Mouse (Mus musculus): ENCODE results near the gene Scgb1c1. TPM values are rescaled to one million over a fixed set of nuclear protein-coding genes. Genes with fewer than 3 reads are reported as not detected.

Scgb1c1 gene
- not detected for total RNA-seq (2023)

GRCm38 (mm10) chr7:140844905-140845665 is at the start of gene Scgb1c1:
TSS of gene Scgb1c1 (plus strand) at chr7:140845547.

GRCm38 (mm10) chr7:140821653-140822329 is 23.6 kb upstream of the Scgb1c1 start, which contains the start of gene Zfp941:
TSS of gene Zfp941 (minus strand) at chr7:140822178.

GRCm38 (mm10) chr7:140834968-140835757 is 10.2 kb upstream of the Scgb1c1 start, which contains the start of gene Urah:
TSS of gene Urah (plus strand) at chr7:140835018.

GRCm38 (mm10) chr7:140847755-140848580 is 2.6 kb downstream of the Scgb1c1 start, which contains the start of gene Odf3:
TSS of gene Odf3 (plus strand) at chr7:140847805.

GRCm38 (mm10) chr7:140855860-140856784 is 10.8 kb downstream of the Scgb1c1 start, which contains the start of gene Gm45785:
TSS of gene Gm45785 (minus strand) at chr7:140856331.

GRCm38 (mm10) chr7:140856785-140857549 is 11.6 kb downstream of the Scgb1c1 start, which contains the start of gene Ric8a:
TSS of gene Ric8a (plus strand) at chr7:140856957.

GRCm38 (mm10) chr7:140857550-140858505 is 12.5 kb downstream of the Scgb1c1 start, which contains the start of gene Bet1l:
TSS of gene Bet1l (minus strand) at chr7:140857577.

GRCm38 (mm10) chr7:140881696-140882468 is 36.5 kb downstream of the Scgb1c1 start, which contains the start of the genes Psmd13 and Sirt3:
TSS of gene Psmd13 (plus strand) at chr7:140881968.
TSS of gene Sirt3 (minus strand) at chr7:140882309.

Other genes with a start within 250 kb of the Scgb1c1 start
- not detected for gene Olfr46, start 244.3 kb upstream of the Scgb1c1 start, total RNA-seq (2023)
- gene Olfr61, start 216.6 kb upstream of the Scgb1c1 start, total RNA-seq (2023) = not detected
- gene Olfr53, start 199.1 kb upstream of the Scgb1c1 start, total RNA-seq (2023) = not detected
- gene Olfr539, start 185.6 kb upstream of the Scgb1c1 start, total RNA-seq (2023) = not detected
- not detected for gene Olfr45, start 163.6 kb upstream of the Scgb1c1 start, total RNA-seq (2023)
- gene Olfr541, start 148.3 kb upstream of the Scgb1c1 start, total RNA-seq (2023) = not detected
- gene Cyp2e1, start 81.8 kb upstream of the Scgb1c1 start, total RNA-seq (2023) = not detected
- not detected for gene Syce1, start 57.7 kb upstream of the Scgb1c1 start, total RNA-seq (2023)
- gene Zfp941, start 23.4 kb upstream of the Scgb1c1 start, total RNA-seq (2023) = not detected
- gene Urah, start 10.5 kb upstream of the Scgb1c1 start, total RNA-seq (2023) = not detected
- gene Odf3, start 2.3 kb downstream of the Scgb1c1 start, total RNA-seq (2023) = not detected
- gene Gm45785, start 10.8 kb downstream of the Scgb1c1 start, total RNA-seq (2023) = not detected
- gene Ric8a, start 11.4 kb downstream of the Scgb1c1 start, total RNA-seq (2023) = 104 TPM
- 28.0 TPM for gene Bet1l, start 12.0 kb downstream of the Scgb1c1 start, total RNA-seq (2023)
- gene Psmd13, start 36.4 kb downstream of the Scgb1c1 start, total RNA-seq (2023) = 79.0 TPM
- gene Sirt3, start 36.8 kb downstream of the Scgb1c1 start, total RNA-seq (2023) = 7.8 TPM
- gene Cox8b, start 54.9 kb downstream of the Scgb1c1 start, total RNA-seq (2023) = not detected
- gene Nlrp6, start 75.4 kb downstream of the Scgb1c1 start, total RNA-seq (2023) = not detected
- 11.0 TPM for gene Pgghg, start 95.8 kb downstream of the Scgb1c1 start, total RNA-seq (2023)
- not detected for gene Ifitm5, start 104.7 kb downstream of the Scgb1c1 start, total RNA-seq (2023)
- gene Gm45717, start 110.4 kb downstream of the Scgb1c1 start, total RNA-seq (2023) = not detected
- gene Ifitm2, start 110.4 kb downstream of the Scgb1c1 start, total RNA-seq (2023) = 19.8 TPM
- gene Ifitm1, start 121.7 kb downstream of the Scgb1c1 start, total RNA-seq (2023) = 5.5 TPM
- 12.2 TPM for gene Ifitm3, start 165.2 kb downstream of the Scgb1c1 start, total RNA-seq (2023)
- 1.9 TPM for gene Ifitm6, start 172.4 kb downstream of the Scgb1c1 start, total RNA-seq (2023)
- not detected for gene Gm17387, start 183.6 kb downstream of the Scgb1c1 start, total RNA-seq (2023)
- gene B4galnt4, start 215.6 kb downstream of the Scgb1c1 start, total RNA-seq (2023) = 1.3 TPM
- gene Pkp3, start 232.7 kb downstream of the Scgb1c1 start, total RNA-seq (2023) = 39.7 TPM